Mouse (Mus musculus): ENCODE measurements around the gene Gdf15. TPM values are rescaled to one million over a fixed set of nuclear protein-coding genes. Genes with fewer than 3 reads are reported as not detected.

Gene Gdf15
- total RNA-seq, 2 experiments from 2014 or later = 0.32 to 0.39 TPM

DNA sequence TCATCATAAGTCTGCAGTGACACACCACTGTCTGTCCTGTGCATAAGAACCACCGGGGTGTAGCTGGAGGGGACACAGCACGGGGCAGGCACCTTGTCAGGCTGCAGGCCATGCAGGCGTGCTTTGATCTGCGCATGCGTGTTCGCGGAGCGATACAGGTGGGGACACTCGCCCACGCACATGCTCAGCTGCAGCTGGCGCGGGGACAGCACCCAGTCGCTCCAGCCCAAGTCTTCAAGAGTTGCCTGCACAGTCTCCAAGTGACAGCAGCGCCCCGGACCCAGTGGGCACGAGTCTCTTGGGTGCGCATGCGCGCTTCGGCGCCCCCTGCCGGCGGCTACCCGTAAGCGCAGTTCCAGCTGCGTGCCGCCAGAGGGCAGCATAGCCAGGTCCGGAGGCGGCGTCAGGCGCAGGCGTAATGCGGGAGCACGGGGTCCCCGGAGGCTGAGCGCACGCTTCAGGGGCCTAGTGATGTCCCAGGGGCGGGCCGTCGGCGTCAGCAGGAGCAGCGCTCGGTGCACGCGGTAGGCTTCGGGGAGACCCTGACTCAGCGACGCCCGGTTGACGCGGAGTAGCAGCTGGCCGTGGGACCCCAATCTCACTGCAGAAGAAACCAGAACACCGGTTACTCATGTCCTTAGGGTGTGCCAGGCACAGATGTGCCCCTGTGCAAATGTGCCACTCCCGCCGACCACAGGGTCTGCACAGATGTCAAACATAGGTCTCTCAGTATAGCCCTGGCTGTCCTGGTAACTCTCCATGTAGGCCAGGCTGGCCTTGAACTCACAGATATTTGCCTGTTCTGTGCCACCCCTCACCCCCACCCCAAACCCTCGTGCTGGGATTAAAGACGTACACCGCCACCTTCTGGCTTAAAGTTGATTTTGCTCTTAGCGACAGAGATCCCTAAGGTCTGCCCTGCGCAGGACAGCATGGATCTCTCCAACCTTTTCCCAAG lies 2.4 kb downstream of the Gdf15 start:
- peak; percentile 73 to 85 for DNase-seq (ENCODE audit: low spot score in 2 of 2)

DNA sequence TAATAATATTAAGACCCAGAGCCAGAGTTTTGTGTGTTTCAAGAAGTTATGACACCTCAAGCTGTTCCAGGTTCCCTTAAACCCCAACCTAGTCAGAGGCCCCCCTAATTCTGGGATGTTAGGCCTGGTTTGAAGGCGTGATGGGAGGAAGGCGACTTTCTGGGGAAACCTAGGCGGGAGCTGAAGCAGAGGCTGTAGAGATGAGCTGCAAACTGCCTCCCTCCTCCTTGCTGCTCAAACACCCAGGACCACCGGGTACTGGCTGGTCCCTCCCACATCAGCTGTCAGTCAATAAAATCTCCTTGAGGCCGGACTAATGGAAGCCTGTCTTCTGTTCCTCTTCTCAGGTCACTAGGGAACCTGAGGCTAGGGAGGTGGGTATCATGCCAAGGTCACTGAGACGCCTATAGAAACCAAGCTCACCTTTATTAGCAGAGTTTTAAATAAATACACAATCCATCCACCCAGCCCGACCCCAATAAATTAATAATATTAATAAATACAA lies 3.2 kb downstream of the Gdf15 start:
- no peak for DNase-seq (ENCODE audit: low spot score in 2 of 2)

DNA sequence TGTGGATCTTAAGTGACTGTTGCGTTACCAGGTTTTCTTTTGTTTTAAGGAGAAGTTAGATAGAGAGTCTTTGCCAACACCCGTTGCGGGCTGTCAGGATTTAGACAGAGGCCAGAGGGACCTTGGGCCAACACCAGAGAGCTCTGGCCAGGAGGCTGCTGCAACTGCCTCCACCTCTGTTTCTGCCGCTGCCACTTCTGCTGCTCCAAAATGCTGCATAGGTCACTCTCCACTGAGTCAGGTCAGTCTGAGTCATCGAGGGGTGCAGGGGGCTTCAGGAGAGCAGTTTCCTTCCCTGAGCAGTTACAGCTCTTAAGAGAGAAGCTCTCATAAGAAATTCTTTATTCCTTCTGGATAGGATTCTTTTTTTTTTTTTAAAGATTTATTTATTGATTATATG lies 5.2 kb downstream of the Gdf15 start:
- no peak for DNase-seq (ENCODE audit: low spot score in 2 of 2)

DNA sequence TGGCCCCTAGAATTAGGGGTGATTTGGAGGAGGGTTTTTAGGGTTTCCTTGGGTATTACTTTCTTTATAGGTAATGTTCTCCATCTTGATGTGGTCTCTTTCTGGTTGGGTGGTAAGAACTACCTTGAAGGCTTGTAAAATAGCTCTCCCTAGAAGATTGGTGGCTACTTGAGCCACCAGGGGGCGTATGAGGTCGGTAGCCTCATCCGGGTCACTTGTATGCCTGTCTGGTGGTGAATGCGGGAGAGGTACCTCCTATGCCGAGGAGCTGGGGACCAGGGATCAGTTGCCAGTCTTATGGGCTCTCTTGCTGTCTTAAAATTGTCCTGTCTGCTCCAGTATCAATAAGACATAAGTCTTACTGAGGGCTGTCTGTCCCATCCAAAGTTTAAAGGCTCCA lies 7.2 kb downstream of the Gdf15 start:
- DNase-seq (ENCODE audit: low spot score in 2 of 2) = peak in 1 of 2 experiments; percentile 57

DNA sequence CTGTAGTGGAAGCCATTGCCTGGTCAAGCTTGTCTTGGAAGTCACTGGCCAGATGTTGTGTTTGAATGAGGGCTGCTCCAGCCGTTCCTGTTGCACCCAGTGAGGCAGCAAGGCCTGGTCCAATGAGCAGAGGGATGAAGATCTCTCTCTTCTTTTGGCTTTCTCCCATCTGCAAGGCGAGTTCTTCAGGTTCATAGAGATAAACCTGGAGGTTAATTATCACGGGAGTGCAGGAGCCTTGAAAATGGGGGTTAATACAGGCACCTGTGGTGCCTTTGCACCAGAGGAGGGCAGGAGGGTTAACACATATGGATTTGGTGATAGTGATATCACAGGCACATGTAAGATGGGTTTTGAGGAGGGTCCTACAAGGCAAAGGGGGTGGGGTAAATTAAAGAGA lies 10.0 kb downstream of the Gdf15 start:
- DNase-seq (ENCODE audit: low spot score in 2 of 2) = no peak

DNA sequence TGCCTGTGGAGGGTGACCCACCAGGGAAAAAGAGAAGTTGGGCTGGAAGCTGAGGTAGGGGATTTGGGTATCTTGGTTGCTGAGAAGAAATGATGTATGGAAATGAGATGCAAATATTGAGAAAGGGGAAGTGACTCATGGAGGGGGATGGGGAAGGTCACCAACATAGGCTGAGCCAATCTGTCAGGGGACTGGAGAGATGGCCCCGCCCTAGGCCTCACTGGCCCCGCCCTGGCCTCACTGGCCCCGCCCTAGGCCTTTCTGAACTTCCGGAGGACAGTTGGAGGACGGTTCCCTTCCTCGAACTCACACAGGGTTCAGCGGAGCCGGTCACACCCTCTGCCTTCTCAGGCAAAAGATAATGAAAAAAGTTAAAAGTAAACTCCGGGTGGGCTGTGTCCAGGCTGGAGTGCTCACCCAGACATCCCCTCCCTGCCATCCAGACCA lies 13.3 kb downstream of the Gdf15 start:
- no peak for DNase-seq (ENCODE audit: low spot score in 2 of 2)

DNA sequence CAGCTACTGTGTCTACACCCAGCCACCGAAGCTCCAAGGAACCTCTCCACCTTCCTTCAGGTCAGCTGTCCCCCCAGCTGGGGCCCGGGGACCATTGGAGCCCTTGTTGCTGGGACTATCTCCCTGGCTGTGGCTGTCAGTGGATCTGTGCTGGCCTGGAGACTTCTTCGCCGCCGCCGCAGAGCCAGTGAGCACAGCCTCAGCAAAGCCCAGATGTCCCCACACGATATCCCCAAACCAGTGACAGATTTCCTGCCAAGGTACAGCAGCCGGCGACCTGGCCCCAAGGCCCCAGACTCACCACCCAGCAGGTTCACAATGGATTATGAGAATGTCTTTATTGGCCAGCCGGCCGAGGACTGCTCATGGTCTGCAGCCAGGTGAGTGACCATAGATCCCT lies 14.3 kb downstream of the Gdf15 start:
- no peak for DNase-seq (ENCODE audit: low spot score in 2 of 2)

DNA sequence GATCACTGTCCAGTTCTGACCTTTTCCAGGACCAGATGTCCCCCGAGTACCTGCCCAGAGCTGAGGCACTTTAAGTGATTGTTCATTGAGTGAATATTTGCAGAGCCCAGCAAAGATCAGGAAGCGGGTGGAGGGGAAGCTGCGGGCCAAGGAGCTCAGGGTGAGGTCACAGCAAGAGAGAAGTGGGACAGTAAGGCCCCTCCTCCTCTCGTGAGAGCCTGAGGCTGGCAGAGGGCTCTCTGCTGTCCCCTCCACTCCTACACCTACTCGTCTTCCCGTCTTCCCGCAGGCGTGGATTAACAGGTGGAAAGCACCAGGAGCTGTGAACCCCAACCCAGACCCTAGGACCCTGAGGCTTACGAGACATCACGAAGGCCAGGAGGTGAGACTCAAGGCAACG lies 15.6 kb downstream of the Gdf15 start:
- DNase-seq (ENCODE audit: low spot score in 2 of 2) = no peak

DNA sequence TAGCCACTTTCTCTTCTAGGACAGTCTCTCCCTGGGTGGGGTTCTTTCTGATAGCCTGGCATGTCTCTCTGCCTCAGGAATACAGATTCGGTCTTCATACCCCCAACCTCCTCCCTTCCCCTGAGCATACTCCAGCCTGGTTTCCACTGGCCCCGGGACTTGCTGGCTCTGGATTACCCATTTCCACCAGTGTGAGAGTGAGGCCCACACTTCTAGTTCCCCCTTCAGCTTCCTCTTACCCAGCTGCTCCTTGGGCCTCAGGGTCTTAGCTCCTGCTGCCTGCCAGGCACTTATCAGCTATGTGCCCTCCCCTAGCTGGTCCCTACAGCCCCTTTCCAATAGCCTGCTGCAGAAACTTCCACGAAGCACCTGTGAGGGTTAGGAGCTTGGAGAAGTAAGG lies 16.4 kb downstream of the Gdf15 start, which contains the start of gene Lrrc25:
Gene Lrrc25 (plus strand): TSS at position 262 of the 400 bp plus-strand sequence.
- DNase-seq (ENCODE audit: low spot score in 2 of 2) = no peak

DNA sequence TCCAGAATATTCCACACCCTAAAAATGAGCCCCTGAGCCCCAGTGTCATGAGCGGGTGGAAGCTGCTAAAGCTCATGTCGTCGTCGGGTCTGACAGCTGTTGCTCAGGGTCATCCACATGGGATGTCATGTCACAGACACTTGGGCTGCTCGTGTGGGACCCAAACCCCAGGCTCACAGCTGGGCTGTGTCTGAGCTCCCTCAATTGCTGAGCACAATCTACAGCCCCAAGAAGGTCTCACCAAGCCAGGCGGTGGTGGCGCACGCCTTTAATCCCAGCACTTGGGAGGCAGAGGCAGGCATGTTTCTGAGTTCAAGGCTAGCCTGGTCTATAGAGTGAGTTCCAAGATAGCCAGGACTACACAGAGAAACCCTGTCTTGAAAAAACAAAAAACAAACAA lies 17.0 kb downstream of the Gdf15 start:
- no peak for DNase-seq (ENCODE audit: low spot score in 2 of 2)

DNA sequence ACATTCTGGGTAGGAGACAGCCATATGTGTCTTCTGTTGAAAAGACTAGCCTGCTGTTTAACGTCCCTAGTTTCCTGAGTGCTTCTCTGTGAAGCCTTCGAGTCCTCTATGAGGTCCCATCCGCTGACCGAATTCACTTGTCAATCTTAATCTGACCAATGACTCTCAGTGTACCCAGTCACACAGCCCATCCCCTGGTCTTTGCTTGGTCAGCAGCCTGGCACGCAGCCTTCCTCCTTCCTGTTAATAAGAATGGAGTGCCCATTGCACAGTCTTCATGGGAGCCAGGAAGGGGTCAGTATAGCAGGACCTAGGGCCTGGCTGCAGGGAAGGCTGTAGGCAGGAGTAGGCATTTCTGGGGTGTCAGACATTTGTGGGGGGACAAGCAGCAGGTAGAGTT lies 17.8 kb downstream of the Gdf15 start:
- DNase-seq (ENCODE audit: low spot score in 2 of 2) = no peak

DNA sequence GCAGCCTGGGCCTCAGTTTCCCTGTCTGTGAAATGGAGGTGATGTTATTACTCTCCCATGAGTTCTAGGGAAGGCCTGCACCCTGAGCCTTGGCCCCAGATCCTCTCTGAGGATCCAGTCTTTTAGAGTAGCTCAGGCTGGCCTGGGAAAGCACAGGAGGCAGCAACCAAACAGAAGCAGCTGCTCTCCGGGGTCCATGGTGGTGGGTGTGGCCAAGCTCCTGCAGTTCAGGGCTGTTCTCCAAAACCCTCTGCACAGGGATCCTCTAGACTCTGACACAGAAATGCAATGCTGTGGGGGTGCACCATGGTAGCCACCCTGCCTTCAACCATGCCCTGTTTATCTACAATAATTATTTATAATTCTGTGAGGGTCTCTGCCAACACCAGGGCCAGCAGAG lies 18.5 kb downstream of the Gdf15 start:
- no peak for DNase-seq (ENCODE audit: low spot score in 2 of 2)

DNA sequence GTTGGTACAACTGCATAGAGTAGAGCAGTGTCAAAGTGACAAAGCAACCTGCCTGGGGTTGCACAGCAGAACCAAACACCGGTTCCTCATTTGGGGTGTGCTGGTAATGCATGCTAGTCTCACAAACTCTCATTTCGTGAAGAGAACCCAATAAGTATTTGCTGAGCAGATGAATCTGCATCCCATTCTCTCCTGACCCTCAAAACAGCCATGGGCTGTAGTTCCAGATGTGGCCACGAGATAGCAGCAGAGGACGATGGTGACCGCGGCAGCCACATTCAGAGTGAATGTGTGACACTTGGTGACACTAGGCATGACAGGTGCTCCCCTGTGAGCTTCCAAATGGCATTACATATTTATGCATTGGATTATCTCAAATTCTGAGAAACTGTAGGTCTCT lies 20.4 kb downstream of the Gdf15 start:
- DNase-seq (ENCODE audit: low spot score in 2 of 2) = peak; percentile 76 to 83

DNA sequence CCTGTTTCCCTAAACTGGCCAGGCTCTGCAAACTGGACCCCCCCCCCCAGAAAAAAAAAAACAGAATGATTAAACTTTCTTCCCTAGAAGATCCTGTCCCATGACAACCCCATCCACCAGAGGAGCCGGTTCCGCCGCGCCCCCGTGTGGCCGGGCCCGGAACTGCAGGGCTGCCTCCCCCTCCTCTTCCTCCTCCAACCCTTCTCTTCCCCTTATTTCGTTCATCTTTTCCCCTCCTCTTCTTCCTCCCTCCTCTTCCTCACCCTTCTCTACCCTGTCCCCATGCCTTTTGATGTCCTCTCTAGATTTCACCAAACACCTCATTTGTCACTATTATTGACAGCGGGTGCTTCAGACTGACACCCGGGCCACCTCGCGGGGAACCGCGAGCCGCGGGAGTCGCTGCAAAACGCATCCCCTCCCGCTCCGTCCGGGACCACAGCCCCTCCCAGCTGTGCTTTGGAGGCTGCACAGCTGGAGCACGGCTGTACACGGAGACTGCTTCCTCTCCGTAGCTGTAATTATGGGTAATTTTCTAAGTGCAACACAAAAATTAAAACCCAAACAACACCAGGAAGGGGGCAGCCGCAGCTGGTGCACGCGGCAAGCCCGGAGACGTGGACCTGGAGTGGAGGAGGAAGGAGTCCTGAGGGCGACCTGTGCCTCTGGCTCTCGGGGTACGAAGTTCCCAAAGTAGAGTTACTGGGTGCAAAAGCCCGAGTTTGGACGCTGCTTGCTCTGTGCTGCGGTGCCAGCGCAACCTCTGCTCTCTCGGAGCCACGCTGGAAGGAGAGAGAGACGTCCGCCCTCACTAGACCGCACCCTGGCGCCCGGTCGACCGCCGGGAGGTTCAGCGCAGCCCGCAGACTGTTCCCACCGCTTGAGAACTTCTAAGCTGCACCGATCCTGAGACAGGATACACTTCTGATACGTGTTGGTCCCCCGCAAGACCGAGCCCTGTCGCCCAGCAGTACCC lies 21.2 kb downstream of the Gdf15 start:
- peak; percentile 86 to 94 for DNase-seq (ENCODE audit: low spot score in 2 of 2)

DNA sequence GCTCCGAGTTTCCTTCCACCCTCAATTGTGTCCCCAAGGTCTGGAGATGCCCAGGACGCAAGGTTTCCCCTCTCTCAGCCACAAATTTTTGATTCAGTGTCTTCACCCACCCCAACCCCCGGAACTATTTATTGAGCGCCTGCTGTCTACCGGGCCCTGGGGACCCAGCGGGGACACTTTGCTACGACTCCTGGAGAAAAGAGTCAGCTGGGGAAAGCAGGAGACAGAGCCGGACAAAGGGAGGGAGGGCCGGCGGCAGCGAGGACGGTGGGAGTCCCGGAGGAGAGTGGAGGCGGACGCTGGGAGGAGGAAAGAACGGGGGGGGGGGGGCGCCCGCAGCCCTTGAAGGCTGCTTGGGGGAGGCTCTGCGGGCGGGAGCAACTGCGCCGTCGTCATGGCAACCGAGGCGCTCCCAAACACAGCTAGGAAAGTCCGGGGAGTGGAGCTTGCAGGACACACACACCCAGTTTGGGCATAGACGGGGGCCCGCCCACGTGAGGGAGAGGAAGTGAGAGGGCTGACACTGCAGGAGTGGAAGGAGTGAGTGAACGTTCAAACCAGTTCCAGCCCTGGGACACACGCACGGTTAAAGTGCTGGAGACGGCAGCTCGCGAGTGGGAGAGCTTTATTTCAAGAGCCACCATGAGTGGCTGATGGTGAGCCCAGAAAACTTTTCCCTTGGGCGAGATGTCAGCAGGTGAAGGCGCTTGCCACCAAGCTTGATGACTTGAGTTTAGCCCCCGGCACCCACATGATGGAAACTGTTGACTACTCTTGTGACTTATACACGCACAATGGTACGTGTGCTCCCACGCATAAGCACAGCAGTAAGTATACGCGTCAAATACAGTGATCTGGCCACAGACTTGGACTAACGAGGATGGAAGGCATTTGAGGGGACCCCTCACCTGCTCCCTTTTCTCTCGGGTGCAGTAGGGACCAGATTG lies 22.1 kb downstream of the Gdf15 start:
- DNase-seq (ENCODE audit: low spot score in 2 of 2) = peak; percentile 82 to 91

DNA sequence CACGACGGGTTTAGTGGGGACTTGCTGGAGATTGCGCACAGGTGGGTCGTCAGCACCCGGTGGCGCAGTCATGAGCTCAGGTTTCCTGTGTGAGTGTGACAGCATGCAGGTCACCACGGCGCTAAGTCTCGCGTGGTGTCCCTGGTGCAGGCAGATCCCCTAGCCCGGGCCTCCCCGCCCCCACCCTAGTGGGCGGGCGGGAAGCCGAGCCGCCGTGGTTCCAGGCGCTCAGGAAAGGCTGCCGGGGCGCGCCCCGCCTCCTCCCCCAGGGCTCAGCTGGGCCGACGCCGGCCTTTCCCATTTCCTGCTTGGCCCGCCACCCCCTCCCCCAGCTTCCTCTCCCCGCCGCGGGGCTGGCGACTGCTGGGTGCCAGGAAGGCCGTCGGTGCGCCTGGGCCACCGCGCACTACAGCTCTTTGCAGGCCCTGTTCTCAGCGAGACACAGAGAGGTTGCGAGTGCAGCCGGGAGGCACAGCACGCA lies 22.8 kb downstream of the Gdf15 start:
- peak; percentile 90 to 91 for DNase-seq (ENCODE audit: low spot score in 2 of 2)

DNA sequence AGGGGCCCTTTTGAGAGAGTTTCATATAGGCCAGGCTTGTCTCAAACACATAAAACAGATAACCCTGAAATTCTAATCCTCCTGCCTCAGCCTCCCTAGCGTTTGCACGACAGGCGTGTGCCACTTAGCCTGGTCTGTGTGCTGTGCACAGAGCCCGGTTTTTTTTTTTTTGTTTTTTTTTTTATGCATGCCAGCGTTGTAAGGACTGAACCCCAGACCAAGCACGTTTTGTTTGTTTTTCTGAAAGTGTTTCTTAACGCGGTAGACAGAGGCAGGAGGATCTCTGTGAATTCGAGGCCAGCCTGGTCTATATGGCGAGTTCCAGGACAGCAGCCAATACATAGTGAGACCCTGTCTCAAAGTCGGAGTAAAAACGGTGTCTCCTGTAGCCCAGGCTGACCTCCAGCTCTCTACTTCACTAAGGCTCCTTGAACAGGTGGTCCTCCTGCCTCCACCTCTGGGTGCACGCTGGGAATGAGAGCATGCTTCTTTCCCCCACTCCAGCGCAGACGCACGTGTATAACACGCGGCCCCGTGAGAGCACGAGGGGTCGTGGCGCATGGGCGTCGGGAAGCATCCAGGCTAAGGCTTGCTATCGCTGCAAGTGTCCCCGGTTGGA lies 23.4 kb downstream of the Gdf15 start, which contains the start of gene Ssbp4:
Gene Ssbp4 (minus strand): TSS at position 124 of the 619 bp plus-strand sequence.
- DNase-seq (ENCODE audit: low spot score in 2 of 2) = no peak

DNA sequence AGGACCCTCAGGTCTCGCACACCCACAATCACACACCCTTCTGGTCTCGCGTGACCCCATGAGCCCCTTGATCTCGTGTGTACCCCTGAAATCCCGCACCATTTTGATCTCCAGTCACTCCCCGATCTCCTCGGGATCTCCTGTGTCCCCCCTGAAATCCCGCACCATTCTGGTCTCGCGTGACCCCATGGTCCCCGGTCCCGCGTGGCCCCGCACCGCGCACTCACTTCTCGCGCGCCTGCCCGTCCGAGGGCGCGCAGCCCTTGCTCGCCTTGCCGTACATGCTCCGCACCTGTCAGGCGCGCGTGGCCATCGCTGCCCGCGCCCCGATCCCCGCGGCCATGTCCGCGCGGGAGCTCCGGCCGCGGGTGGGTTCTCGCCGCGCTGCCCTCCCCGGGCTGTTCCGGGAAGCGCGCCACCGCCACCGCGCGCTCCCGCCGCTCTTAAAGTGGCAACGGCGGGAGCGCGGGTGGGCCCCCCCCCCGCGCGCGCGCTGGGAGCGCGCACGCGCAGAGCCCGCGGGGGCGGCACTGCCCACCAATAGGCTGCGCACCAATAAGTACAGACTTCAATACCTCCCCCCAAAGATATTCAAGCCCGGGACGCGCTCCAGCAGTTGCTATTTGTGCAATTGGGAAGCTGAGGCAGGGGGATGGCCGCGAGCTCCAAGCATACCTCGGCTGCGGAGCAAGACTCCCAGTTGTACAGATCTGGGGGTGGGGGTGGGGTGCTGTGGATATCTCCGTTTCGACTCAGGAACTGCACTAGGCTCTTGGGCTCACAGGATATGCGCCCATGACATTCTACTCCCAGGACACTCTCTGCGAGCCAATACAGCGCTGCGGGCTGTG lies 24.1 kb downstream of the Gdf15 start:
- DNase-seq (ENCODE audit: low spot score in 2 of 2) = peak in 1 of 2 experiments; percentile 53

DNA sequence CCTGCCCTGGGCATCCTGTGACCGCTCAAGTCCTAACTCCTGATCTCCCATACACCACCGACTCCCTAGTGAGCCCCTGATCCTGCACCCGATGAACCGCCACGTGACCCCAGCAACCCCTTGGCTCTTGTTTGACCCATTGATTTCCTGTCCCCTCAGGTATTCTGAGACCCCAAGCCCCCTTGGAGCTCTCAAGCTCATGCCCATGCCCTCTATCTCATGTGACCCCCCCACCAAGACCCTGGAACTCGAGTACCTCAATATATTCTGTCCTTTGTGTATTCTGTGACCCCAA lies 24.7 kb downstream of the Gdf15 start:
- DNase-seq (ENCODE audit: low spot score in 2 of 2) = no peak

All from gastrocnemius, postnatal 4 days (tissue).